Mouse (Mus musculus) limb, embryonic 14.5 days (tissue): ENCODE data around the gene Cd47. TPM values are rescaled to one million over a fixed set of nuclear protein-coding genes. Genes with fewer than 3 reads are reported as not detected.

Experiments
- ATAC-seq: fragments of 200-750 bp; cut with Nextera tagmentation; 2 replicates; pipeline ENCODE4 v1.8.0; 2017; ENCODE audit warnings: low read depth, moderate number of reproducible peaks, moderate TSS enrichment; ENCODE audit not compliant: low FRiP score
- DNase-seq: peaks from one replicate; pipeline ENCODE4 v3.0.0-alpha.2; 2015; ENCODE audit warnings: low spot score
- H3K27ac ChIP-seq: fragments of 300-500 bp; sonication (generic); replicated peaks from 2 replicates; pipeline ENCODE4 v1.5.1; 2014; ENCODE audit warnings: low read depth, mild to moderate bottlenecking, low read length, moderate library complexity, mixed read lengths
- H3K27me3 ChIP-seq: fragments of 300-500 bp; sonication (generic); 2 replicates; pipeline ENCODE4 v1.6.1; 2014; ENCODE audit warnings: low read length, mixed read lengths; ENCODE audit not compliant: control insufficient read depth, insufficient read depth
- H3K36me3 ChIP-seq: fragments of 300-500 bp; sonication (generic); 2 replicates; pipeline ENCODE4 v1.6.1; 2014; ENCODE audit warnings: mild to moderate bottlenecking, low read length, moderate library complexity, mixed read lengths; ENCODE audit not compliant: control insufficient read depth, insufficient read depth
- H3K4me1 ChIP-seq: fragments of 300-500 bp; sonication (generic); 2 replicates; pipeline ENCODE4 v1.6.1; 2014; ENCODE audit warnings: antibody characterized with exemption, low read length, mixed read lengths; ENCODE audit not compliant: control insufficient read depth, insufficient read depth
- H3K4me2 ChIP-seq: fragments of 300-500 bp; sonication (generic); replicated peaks from 2 replicates; pipeline ENCODE4 v1.6.1; 2014; ENCODE audit warnings: low read depth, mild to moderate bottlenecking, low read length, moderate library complexity; ENCODE audit not compliant: severe bottlenecking
- H3K4me3 ChIP-seq: fragments of 300-500 bp; sonication (generic); replicated peaks from 2 replicates; pipeline ENCODE4 v1.5.1; 2014; ENCODE audit warnings: low read length
- H3K9ac ChIP-seq: fragments of 300-500 bp; sonication (generic); 2 replicates; pipeline ENCODE4 v1.6.1; 2014; ENCODE audit warnings: mild to moderate bottlenecking, low read depth, low read length, moderate library complexity; ENCODE audit not compliant: severe bottlenecking
- H3K9me3 ChIP-seq: fragments of 300-500 bp; sonication (generic); 2 replicates; pipeline ENCODE4 v1.6.1; 2016; ENCODE audit warnings: low read length; ENCODE audit not compliant: control insufficient read depth
- POLR2A ChIP-seq: fragments of 200-500 bp; IDR thresholded peaks from 2 replicates; pipeline ENCODE4 v1.8.0; 2012; ENCODE audit warnings: inconsistent platforms, mild to moderate bottlenecking, moderate library complexity, borderline replicate concordance; ENCODE audit not compliant: insufficient read depth, insufficient read length; ENCODE audit errors: extremely low read depth
- WGBS: fragments of 180-500 bp; shearing (Covaris S2); extraction: QIAGEN DNeasy Blood & Tissue Kit; methylation state at CpG from one replicate; pipeline ENCODE4 v1.1.7; 2014; 5-methylcytosine and 5-hydroxymethylcytosine counted together
- polyA plus RNA-seq, 2 experiments: library from polyadenylated mRNA; depleted of rRNA in 1 of 2; stranded (reverse) in 1 of 2; unstranded in 1 of 2; fragments of >200 nt; fragmentation: Nextera tagmentation in 1 of 2; extraction: Ambion mirVana in 1 of 2; gene quantifications; 2 replicates each; pipeline versions ENCODE4 v1.2.1 to v1.2.3; 2012 to 2014

Gene Cd47
- polyA plus RNA-seq, 2 experiments: 29.5 to 91.0 TPM

DNA sequence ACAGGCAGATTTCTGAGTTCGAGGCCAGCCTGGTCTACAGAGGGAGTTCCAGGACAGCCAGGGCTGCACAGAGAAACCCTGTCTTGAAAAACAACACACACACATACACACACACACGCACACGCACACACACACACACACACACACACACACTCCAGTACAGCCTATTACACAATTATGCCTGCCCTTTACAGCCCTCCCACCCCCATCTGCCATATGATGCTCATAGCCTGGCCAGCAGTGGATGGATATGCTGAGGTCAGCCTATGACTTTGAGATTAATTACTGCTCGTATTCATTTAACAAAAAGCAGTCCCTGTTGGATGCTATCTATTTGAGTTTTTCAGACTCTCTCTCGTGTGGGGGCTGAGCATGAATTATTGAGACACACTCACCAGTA is 144.8 kb downstream of the Cd47 start:
- H3K4me3 ChIP-seq: no peak overlapping the region
- no peak overlapping the region for H3K4me2 ChIP-seq
- DNase-seq (no peak), ATAC-seq (no peak)
- 76% methylated on average over 5 of the region's 5 CpGs for WGBS
- TF ChIP-seq POLR2A: no peak
- no peak overlapping the region for H3K27ac ChIP-seq
- H3K9me3 ChIP-seq: no peaks in the 10 kb centered on the region
- H3K4me1 ChIP-seq: no peaks in the 10 kb centered on the region
- H3K9ac ChIP-seq: no peak overlapping the region
- no peaks in the 10 kb centered on the region for H3K36me3 ChIP-seq
- no peaks in the 10 kb centered on the region for H3K27me3 ChIP-seq

DNA sequence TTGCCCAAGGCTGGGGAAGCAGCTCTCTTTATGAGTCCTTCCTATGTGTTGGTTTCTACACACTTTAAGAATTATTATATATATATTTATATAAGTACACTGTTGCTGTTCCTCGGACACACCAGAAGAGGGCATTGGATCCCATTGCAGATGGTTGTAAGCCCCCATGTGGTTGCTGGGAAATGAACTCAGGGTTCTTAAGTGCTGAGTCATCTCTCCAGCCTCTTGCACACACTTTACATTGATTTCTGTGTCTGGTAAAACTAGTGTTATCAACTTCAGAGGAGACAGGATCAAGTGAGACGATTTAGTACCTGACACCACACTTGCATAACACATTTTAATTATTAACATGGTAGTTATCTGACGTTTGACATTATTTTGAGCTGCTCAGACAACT is 146.7 kb downstream of the Cd47 start:
- no peaks in the 10 kb centered on the region for H3K36me3 ChIP-seq
- H3K27me3 ChIP-seq: no peaks in the 10 kb centered on the region
- WGBS: 84% methylated on average over 3 of the region's 3 CpGs
- H3K4me1 ChIP-seq: 0 out of 2 replicates have a peak, but pooled peaks cover 2% of the 10 kb centered on the region
- ATAC-seq (no peak), DNase-seq (no peak)
- TF ChIP-seq POLR2A: no peak
- no peak overlapping the region for H3K4me2 ChIP-seq
- H3K9me3 ChIP-seq: 0 out of 2 replicates have a peak, but pooled peaks cover 4% of the 10 kb centered on the region
- no peak overlapping the region for H3K4me3 ChIP-seq
- no peak overlapping the region for H3K9ac ChIP-seq
- H3K27ac ChIP-seq: no peak overlapping the region

- Histone ChIP-seq H3K9me3 (0 out of 2 replicates have a peak, but pooled peaks cover 4% of the 10 kb centered on the region), H3K36me3 (no peaks in the 10 kb centered on the region), H3K27ac (no peak overlapping the region), H3K27me3 (no peaks in the 10 kb centered on the region), H3K4me2 (no peak overlapping the region), H3K4me1 (0 out of 2 replicates have a peak, but pooled peaks cover 2% of the 10 kb centered on the region), H3K9ac (no peak overlapping the region), H3K4me3 (no peak overlapping the region)
- ATAC-seq (no peak), DNase-seq (no peak)
- no peak for TF ChIP-seq POLR2A
- 93% methylated on average over 7 of the region's 7 CpGs for WGBS
Observed at GRCm38 (mm10) chr16:49947610-49948009, 147.3 kb downstream of the Cd47 start.

- Histone ChIP-seq H3K4me3 (no peak overlapping the region), H3K27me3 (no peaks in the 10 kb centered on the region), H3K36me3 (no peaks in the 10 kb centered on the region), H3K9ac (no peak overlapping the region), H3K4me1 (0 out of 2 replicates have a peak, but pooled peaks cover 2% of the 10 kb centered on the region), H3K9me3 (0 out of 2 replicates have a peak, but pooled peaks cover 4% of the 10 kb centered on the region), H3K4me2 (no peak overlapping the region), H3K27ac (no peak overlapping the region)
- no peak for DNase-seq
- 90% methylated on average over 3 of the region's 3 CpGs for WGBS
- no peak for ATAC-seq
- no peak for TF ChIP-seq POLR2A
Observed at GRCm38 (mm10) chr16:49948287-49948686, 148.0 kb downstream of the Cd47 start.

DNA sequence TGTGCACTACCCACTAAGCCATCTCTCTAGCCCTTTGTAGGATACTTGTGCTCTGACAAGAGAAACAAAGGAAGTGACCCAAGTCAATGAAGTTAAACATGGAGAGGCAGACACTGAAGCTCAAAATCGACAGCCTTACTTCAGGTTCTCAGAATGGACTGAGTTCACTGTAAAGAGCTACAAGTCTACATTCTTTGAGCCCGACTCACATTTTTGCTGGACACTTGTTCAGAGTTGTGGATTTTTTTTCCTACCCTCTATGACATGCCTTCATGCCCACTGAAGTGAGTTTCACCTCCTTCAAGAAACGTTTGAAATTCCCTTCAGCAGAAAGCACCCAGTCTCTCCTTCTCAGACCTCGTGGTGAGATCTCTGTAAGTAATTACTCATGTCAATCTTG is 148.9 kb downstream of the Cd47 start:
- no peaks in the 10 kb centered on the region for H3K36me3 ChIP-seq
- TF ChIP-seq POLR2A: no peak
- ATAC-seq: no peak
- no peak overlapping the region for H3K4me2 ChIP-seq
- H3K27me3 ChIP-seq: no peaks in the 10 kb centered on the region
- no peak overlapping the region for H3K4me3 ChIP-seq
- 0 out of 2 replicates have a peak, but pooled peaks cover 2% of the 10 kb centered on the region for H3K4me1 ChIP-seq
- H3K27ac ChIP-seq: no peak overlapping the region
- 0 out of 2 replicates have a peak, but pooled peaks cover 4% of the 10 kb centered on the region for H3K9me3 ChIP-seq
- DNase-seq: no peak
- WGBS: 63% methylated on average over 4 of the region's 4 CpGs
- H3K9ac ChIP-seq: no peak overlapping the region
